Mouse (Mus musculus) stomach, postnatal 0 days (tissue): ENCODE results near the gene Ldlrap1. TPM values are rescaled to one million over a fixed set of nuclear protein-coding genes. Genes with fewer than 3 reads are reported as not detected.

ENCODE experiments used
- ATAC-seq: fragments of 200-750 bp; cut with Nextera tagmentation; 2 replicates; pipeline ENCODE4 v1.8.0; 2017; ENCODE audit not compliant: low FRiP score, low TSS enrichment
- DNase-seq: peaks from one replicate; pipeline ENCODE4 v3.0.0-alpha.2; 2016; ENCODE audit warnings: low spot score
- H3K27ac ChIP-seq: fragments of 300-500 bp; sonication (generic); replicated peaks from 2 replicates; pipeline ENCODE4 v1.5.1; 2014; ENCODE audit warnings: mild to moderate bottlenecking, control low read depth
- H3K27me3 ChIP-seq: fragments of 300-500 bp; sonication (generic); 2 replicates; pipeline ENCODE4 v1.6.1; 2014; ENCODE audit warnings: low read length; ENCODE audit not compliant: control insufficient read depth, insufficient read depth
- H3K36me3 ChIP-seq: fragments of 300-500 bp; sonication (generic); 2 replicates; pipeline ENCODE4 v1.6.1; 2014; ENCODE audit warnings: low read length, mixed read lengths; ENCODE audit not compliant: control insufficient read depth, insufficient read depth
- H3K4me1 ChIP-seq: fragments of 300-500 bp; sonication (generic); replicated peaks from 2 replicates; pipeline ENCODE4 v1.6.1; 2014; ENCODE audit warnings: antibody characterized with exemption; ENCODE audit not compliant: control insufficient read depth, insufficient read depth
- H3K4me2 ChIP-seq: fragments of 300-500 bp; sonication (generic); replicated peaks from 2 replicates; pipeline ENCODE4 v1.6.1; 2014; ENCODE audit warnings: low read depth, mild to moderate bottlenecking, control low read depth, moderate library complexity
- H3K4me3 ChIP-seq: fragments of 300-500 bp; sonication (generic); 2 replicates; pipeline ENCODE4 v1.5.1; 2014; ENCODE audit warnings: low read depth, low read length, control low read depth
- H3K9ac ChIP-seq: fragments of 300-500 bp; sonication (generic); 2 replicates; pipeline ENCODE4 v1.6.1; 2014; ENCODE audit warnings: mild to moderate bottlenecking, low read length, control low read depth, mixed read lengths
- H3K9me3 ChIP-seq: fragments of 300-500 bp; sonication (generic); 2 replicates; pipeline ENCODE4 v1.6.1; 2016; ENCODE audit warnings: low read length; ENCODE audit not compliant: control insufficient read depth
- CTCF ChIP-seq: IDR thresholded peaks from 2 replicates; pipeline ENCODE4 v1.5.1; 2016; ENCODE audit warnings: antibody characterized with exemption, low read depth, mild to moderate bottlenecking, moderate library complexity
- EP300 ChIP-seq: optimal IDR thresholded peaks from 2 replicates; pipeline ENCODE3; 2016; ENCODE audit warnings: antibody characterized with exemption
- WGBS: fragments of 180-500 bp; shearing (Covaris S2); extraction: QIAGEN DNeasy Blood & Tissue Kit; methylation state at CpG from one replicate; pipeline ENCODE4 v1.1.7; 2014; 5-methylcytosine and 5-hydroxymethylcytosine counted together
- polyA plus RNA-seq: library from polyadenylated mRNA; unstranded; fragments of >200 nt; fragmentation: Nextera tagmentation; extraction: Ambion mirVana; gene quantifications from 2 replicates; pipeline ENCODE4 v1.2.1, GENCODE M21; 2015

The Ldlrap1 gene
- polyA plus RNA-seq, 1 experiment from 2014 or later, result 18.8 TPM

DNA sequence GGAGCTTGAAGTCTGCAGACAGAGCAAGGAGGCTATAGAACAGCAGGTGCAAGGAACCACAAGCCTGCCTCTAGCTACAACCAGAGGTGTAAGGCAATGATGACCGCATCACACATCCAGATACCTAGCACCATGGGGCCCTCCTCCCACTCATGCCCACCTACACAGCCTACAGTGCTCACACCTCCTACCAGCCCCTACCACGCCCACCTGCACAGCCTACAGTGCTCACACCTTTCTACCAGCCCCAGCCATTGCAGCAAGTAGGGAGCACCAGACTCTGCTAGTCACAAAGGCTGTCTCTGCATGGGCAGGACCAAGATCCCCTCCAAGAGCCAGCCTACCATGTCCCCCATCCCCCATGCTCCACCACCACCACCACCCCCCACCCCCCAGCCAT is 66.9 kb downstream of the Ldlrap1 start:
- TF ChIP-seq EP300 (no peak), CTCF (no peak)
- H3K4me3 ChIP-seq, result no peak overlapping the region
- H3K4me2 ChIP-seq, result no peak overlapping the region
- H3K9me3 ChIP-seq, result no peaks in the 10 kb centered on the region
- DNase-seq (no peak), ATAC-seq (no peak)
- H3K9ac ChIP-seq, result no peak overlapping the region
- H3K27me3 ChIP-seq, result no peaks in the 10 kb centered on the region
- WGBS, result 85% methylated on average over 2 of the region's 2 CpGs
- H3K36me3 ChIP-seq, result no peaks in the 10 kb centered on the region
- no peak overlapping the region for H3K27ac ChIP-seq
- no peaks in the 10 kb centered on the region; the same call in 1 of the 2 replicates for H3K4me1 ChIP-seq

DNA sequence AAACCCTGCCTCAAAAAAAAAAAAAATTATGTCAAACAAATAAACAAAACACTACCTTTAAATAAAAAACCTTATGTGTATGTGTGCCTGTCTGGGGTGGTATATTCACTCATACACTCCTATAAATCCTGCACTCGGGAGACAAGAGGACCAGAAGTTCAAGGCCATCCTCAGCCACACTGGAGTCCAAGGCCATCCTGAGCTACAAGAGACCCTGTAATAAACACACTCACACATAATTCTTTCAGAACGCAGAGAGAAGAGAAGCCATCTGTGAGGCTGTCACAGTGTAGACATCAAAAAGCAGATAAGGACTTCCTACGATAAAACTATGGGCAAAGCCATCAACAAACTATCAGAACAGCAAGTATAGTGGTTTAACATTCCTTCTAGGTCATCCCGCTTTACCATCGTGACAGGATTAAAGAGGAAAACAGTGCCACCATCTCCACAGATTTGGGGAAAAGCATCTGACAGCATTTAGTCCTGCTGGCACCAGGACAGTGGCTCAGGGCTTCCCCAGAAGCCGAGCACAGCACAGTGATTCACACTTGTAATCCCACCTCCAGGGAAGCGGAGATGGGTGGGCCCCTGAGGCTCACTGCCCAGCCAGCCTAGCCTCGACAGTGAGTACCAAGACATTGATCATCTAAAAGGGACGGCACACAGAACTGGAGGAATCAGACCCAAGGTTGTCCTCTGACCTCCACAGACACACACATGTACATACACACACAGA is 74.5 kb downstream of the Ldlrap1 start:
- Histone ChIP-seq H3K36me3 (no peaks in the 10 kb centered on the region), H3K27me3 (no peaks in the 10 kb centered on the region), H3K9ac (no peak overlapping the region), H3K4me2 (no peak overlapping the region), H3K4me3 (no peak overlapping the region), H3K9me3 (no peaks in the 10 kb centered on the region), H3K27ac (no peak overlapping the region), H3K4me1 (no peaks in the 10 kb centered on the region)
- WGBS, result 64% methylated on average over 9 of the region's 9 CpGs
- no peak for DNase-seq
- no peak for ATAC-seq
- TF ChIP-seq CTCF, result no peak
- no peak for TF ChIP-seq EP300

DNA sequence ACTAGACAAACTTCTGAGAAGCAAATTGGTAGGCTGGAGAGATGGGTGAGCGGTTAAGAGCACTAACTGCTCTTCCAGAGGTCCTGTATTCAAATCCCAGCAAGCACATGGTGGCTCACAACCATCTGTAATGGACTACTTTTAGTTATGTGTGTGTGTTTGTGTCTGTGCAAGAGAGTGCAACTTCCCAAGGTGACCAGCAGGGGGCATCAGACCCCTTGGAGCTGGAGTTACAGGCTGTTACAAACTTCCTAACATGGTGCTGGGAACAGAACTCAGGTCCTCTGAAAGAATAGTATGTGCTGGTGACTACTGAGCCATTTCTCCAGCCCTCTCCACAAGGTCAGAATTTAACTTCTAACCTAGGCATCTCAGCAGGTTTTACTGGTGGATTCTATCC is 75.4 kb downstream of the Ldlrap1 start:
- WGBS, result 100% methylated on average over 1 of the region's 1 CpGs
- ATAC-seq, result no peak
- TF ChIP-seq EP300 (no peak), CTCF (peak; percentile 35; the same call in 1 of the 2 replicates)

More for the DNA sequence above, 75.4 kb downstream of the Ldlrap1 start:
- no peaks in the 10 kb centered on the region for H3K27me3 ChIP-seq
- H3K27ac ChIP-seq, result no peak overlapping the region
- no peaks in the 10 kb centered on the region for H3K9me3 ChIP-seq
- no peaks in the 10 kb centered on the region for H3K36me3 ChIP-seq
- H3K4me2 ChIP-seq, result no peak overlapping the region
- no peak overlapping the region for H3K4me3 ChIP-seq
- no peaks in the 10 kb centered on the region for H3K4me1 ChIP-seq
- no peak for DNase-seq
- H3K9ac ChIP-seq, result no peak overlapping the region

Other genes starting within 250 kb of the Ldlrap1 start
- gene Mtfr1l, start 232.6 kb downstream of the Ldlrap1 start, polyA plus RNA-seq, result 64.7 and 70.3 TPM in 2 replicates
- gene Selenon, start 215.9 kb downstream of the Ldlrap1 start, polyA plus RNA-seq, result 8.6 and 12.1 TPM in 2 replicates
- 1.5 TPM in 2 replicates for gene Man1c1, start 63.7 kb downstream of the Ldlrap1 start, polyA plus RNA-seq
- 20.8 and 24.1 TPM in 2 replicates for gene Maco1, start 85.3 kb upstream of the Ldlrap1 start, polyA plus RNA-seq
- 0.47 TPM in 2 replicates for gene Rhd, start 96.5 kb upstream of the Ldlrap1 start, polyA plus RNA-seq
- gene Tmem50a, start 147.0 kb upstream of the Ldlrap1 start, polyA plus RNA-seq, result 187 and 193 TPM in 2 replicates
- gene Rsrp1, start 155.6 kb upstream of the Ldlrap1 start, polyA plus RNA-seq, result 278 and 283 TPM in 2 replicates
- 74.1 and 77.9 TPM in 2 replicates for gene Syf2, start 162.9 kb upstream of the Ldlrap1 start, polyA plus RNA-seq